Mouse (Mus musculus): ENCODE results near the gene Fam118b.

DNA sequence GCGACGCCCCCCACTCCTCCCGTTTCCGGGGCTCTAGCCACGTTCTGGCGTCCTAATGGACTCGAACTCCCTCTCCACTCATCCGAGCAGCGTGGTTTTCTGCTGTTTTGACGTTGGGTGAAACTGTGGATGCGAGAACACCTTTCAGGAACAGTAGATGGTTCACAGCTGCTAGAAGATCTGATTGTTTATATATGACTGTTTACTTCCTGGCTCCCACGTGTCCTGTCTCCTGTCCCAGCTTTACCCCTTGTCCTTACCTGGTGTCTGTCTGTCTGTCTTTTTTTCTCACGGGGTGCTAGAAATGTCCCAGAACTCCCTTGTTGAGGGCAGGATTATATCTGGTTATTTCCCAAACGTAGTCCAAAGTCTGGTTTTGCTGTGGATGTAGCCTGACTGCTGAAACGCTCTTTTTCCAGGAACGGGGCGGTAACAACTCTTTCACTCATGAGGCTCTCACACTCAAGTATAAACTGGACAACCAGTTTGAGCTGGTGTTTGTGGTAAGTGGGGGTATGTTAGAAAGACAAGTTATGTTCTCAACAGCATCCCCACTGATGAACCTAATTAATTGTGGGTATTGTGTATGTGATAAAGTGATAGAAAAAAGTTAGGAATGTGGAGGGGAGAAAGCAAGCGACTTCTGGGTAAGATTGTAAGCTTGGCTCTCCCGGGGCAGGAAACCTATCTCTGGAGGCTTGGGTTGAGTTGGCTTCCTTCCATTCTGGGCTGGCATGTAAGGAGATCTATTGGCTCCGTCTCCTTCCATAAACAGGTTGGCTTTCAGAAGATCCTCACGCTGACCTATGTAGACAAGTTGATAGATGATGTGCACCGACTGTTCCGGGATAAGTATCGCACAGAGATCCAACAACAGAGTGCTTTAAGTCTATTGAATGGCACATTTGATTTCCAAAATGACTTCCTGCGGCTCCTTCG lies 55.8 kb downstream of the Fam118b start:
- TF ChIP-seq FLI1 (IDR thresholded peaks at IDR 0.05; ENCODE audit: low read length) (no peak), GATA1 (IDR thresholded peaks at IDR 0.05; ENCODE audit: borderline replicate concordance, low read length) (no peak)

Data from megakaryocyte, embryonic 14.5 days (primary cell).